Mouse (Mus musculus) forebrain, postnatal 0 days (tissue): ENCODE data around the gene Ipmk. TPM values are rescaled to one million over a fixed set of nuclear protein-coding genes. Genes with fewer than 3 reads are reported as not detected.

Experiments used
- ATAC-seq: fragments of 200-750 bp; cut with Nextera tagmentation; 2 replicates; pipeline ENCODE4 v1.8.0; 2017; ENCODE audit warnings: mild to moderate bottlenecking, moderate library complexity
- DNase-seq: peaks from one replicate; pipeline ENCODE4 v3.0.0-alpha.2; 2015
- H3K27ac ChIP-seq: fragments of 300-500 bp; sonication (generic); 2 replicates; pipeline ENCODE4 v1.5.1; 2014; ENCODE audit warnings: low read depth, mild to moderate bottlenecking, antibody characterized with exemption, low read length, moderate library complexity, mixed read lengths
- H3K27me3 ChIP-seq: fragments of 300-500 bp; sonication (generic); 2 replicates; pipeline ENCODE4 v1.6.1; 2014; ENCODE audit warnings: mild to moderate bottlenecking, low read length, mixed read lengths; ENCODE audit not compliant: insufficient read depth
- H3K36me3 ChIP-seq: fragments of 300-500 bp; sonication (generic); 2 replicates; pipeline ENCODE4 v1.6.1; 2014; ENCODE audit warnings: mild to moderate bottlenecking, moderate library complexity; ENCODE audit not compliant: insufficient read depth
- H3K4me1 ChIP-seq: fragments of 300-500 bp; sonication (generic); 2 replicates; pipeline ENCODE4 v1.6.1; 2014; ENCODE audit warnings: antibody characterized with exemption; ENCODE audit not compliant: insufficient read depth
- H3K4me2 ChIP-seq: fragments of 300-500 bp; sonication (generic); 2 replicates; pipeline ENCODE4 v1.6.1; 2014; ENCODE audit warnings: low read depth, mild to moderate bottlenecking, moderate library complexity
- H3K4me3 ChIP-seq: fragments of 300-500 bp; sonication (generic); 2 replicates; pipeline ENCODE4 v1.5.1; 2014; ENCODE audit warnings: low read depth, low read length, mixed read lengths
- H3K9ac ChIP-seq: fragments of 300-500 bp; sonication (generic); 2 replicates; pipeline ENCODE4 v1.6.1; 2014; ENCODE audit warnings: mild to moderate bottlenecking
- H3K9me3 ChIP-seq: fragments of 300-500 bp; sonication (generic); 2 replicates; pipeline ENCODE4 v1.6.1; 2016; ENCODE audit warnings: low read length
- CTCF ChIP-seq: sonication (generic); IDR thresholded peaks from 2 replicates; pipeline ENCODE4 v1.5.1; 2016; ENCODE audit warnings: antibody characterized with exemption, control low read depth, low read depth
- WGBS: fragments of 180-500 bp; shearing (Covaris S2); extraction: QIAGEN DNeasy Blood & Tissue Kit; methylation state at CpG from one replicate; pipeline ENCODE4 v1.1.7; 2014; 5-methylcytosine and 5-hydroxymethylcytosine counted together
- polyA plus RNA-seq: library from polyadenylated mRNA; unstranded; fragments of >200 nt; fragmentation: Nextera tagmentation; extraction: Ambion mirVana; gene quantifications from 2 replicates; pipeline ENCODE4 v1.2.1, GENCODE M21; 2015
- total RNA-seq: library from RNA; depleted of rRNA; stranded (reverse); fragments of >200 nt; gene quantifications from 2 replicates; pipeline ENCODE4 v1.2.3, GENCODE M21; 2014; rRNA removed

Ipmk gene
- total RNA-seq = 19.3 and 26.1 TPM in 2 replicates
- polyA plus RNA-seq = 10.9 and 12.5 TPM in 2 replicates

DNA sequence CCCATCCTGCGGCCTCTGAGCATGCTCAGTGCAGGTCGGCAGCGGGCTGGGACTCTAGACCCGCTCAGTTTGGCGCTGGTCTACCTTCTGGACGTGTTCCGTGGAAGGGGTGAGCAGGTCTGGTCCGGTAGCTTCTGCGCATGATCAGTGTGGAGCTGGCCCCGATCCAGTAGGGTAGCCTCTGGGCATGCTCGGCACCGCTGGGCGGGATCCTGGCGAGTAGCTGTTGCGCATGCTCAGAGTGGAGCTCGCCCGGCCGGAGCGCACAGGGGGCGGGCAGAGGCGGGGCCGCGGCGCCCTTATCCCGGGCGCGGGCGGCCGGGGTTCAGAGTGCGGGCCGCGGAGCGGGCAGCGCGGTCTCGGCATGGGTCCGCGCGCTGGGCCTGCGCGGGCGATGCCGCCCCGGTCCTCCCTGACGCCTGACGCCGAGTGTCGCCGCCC, at the start of gene Ipmk:
Gene Ipmk (plus strand): TSS at position 255 of the 441 bp plus-strand sequence.
- Histone ChIP-seq H3K9me3 (no peaks in the 10 kb centered on the region), H3K4me3 (peak within 1 kb of the TSS; percentile 83), H3K27ac (peak within 1 kb of the TSS; percentile 79), H3K27me3 (no peaks in the 10 kb centered on the region), H3K9ac (peak within 1 kb of the TSS; percentile 81), H3K4me2 (peak within 1 kb of the TSS; percentile 76), H3K36me3 (0 out of 2 replicates have a peak, but pooled peaks cover 2% of the 10 kb centered on the region), H3K4me1 (peaks cover 20% of the 10 kb centered on the region)
- ATAC-seq (peak; percentile 91), DNase-seq (peak; percentile 97)
- WGBS = 5% methylated on average over 41 of the region's 49 CpGs
- TF ChIP-seq CTCF = no peak

DNA sequence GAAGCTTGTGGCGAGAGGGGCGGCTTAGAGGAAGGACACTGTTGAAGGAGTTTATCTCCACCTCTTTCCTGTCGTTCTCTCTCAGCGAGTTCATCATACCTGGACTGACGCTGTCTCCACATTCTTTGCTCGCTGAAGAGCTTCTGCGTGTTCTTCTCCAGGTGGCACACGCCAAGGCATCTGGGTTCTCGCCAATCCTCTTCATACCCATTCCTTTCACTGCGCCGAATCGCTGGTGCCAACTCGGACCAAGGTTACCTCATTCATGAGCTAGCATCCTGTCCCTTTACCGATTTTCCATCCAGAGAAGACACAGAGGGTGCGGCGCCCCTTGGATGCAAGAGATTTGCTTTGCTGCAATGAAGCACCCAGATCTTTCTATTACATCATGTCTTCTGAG, 47.4 kb upstream of the Ipmk start:
- TF ChIP-seq CTCF = no peak
- H3K4me1 ChIP-seq = no peaks in the 10 kb centered on the region
- no peak for DNase-seq

DNA sequence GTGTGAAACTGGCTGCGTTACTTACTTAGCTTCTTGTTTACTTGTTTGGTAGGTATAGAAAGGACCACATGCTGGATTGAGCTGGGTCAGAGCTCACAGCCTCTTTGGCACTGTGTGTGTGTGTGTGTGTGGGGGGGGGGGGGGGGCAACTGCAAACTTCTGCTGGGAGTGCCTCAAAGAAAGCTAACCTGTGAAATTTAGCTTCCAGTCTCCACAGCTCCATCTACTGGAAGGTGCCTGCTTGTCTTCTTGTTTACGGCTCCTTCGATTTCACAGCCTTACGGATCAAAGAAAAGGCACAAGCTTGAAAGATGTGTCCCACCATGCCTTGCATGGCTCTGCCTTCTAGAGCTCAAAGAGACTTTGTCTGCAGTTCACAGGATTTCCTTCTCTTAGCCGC, 45.1 kb upstream of the Ipmk start:
- H3K4me3 ChIP-seq = no peak overlapping the region
- DNase-seq = no peak

More for the DNA sequence above, 47.4 kb upstream of the Ipmk start:
- no peak overlapping the region for H3K9ac ChIP-seq
- no peak for ATAC-seq
- H3K4me2 ChIP-seq = no peak overlapping the region
- no peaks in the 10 kb centered on the region for H3K36me3 ChIP-seq
- no peaks in the 10 kb centered on the region for H3K9me3 ChIP-seq
- 88% methylated on average over 16 of the region's 16 CpGs for WGBS
- H3K4me3 ChIP-seq = no peak overlapping the region
- H3K27me3 ChIP-seq = no peaks in the 10 kb centered on the region
- no peak overlapping the region for H3K27ac ChIP-seq

DNA sequence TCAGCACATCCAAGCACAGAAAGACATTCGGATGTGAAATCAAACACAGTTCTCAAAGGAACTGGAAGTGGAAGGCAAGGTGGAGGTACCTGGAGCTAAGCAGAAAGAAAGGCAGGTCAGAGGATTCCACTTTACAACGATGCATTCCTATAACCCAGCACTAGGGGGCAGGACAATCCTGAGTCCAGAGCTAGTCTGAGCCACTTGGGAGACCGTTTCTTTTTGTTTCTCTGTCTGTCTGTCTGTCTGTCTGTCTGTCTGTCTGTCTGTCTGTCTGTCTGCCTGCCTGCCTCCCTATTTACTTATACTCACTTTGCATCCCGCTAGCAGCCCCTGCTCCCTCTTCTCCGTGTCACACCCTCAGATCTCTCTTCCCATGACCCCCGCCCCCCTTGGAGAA, 41.4 kb upstream of the Ipmk start:
- no peak for ATAC-seq

More for the DNA sequence above, 45.1 kb upstream of the Ipmk start:
- H3K4me2 ChIP-seq = no peak overlapping the region
- H3K27me3 ChIP-seq = no peaks in the 10 kb centered on the region
- H3K9me3 ChIP-seq = no peaks in the 10 kb centered on the region
- H3K27ac ChIP-seq = no peak overlapping the region
- H3K4me1 ChIP-seq = no peaks in the 10 kb centered on the region
- no peak for ATAC-seq
- no peak overlapping the region for H3K9ac ChIP-seq
- WGBS = 24% methylated on average over 5 of the region's 5 CpGs
- peak; percentile 44 for TF ChIP-seq CTCF
- H3K36me3 ChIP-seq = no peaks in the 10 kb centered on the region

DNA sequence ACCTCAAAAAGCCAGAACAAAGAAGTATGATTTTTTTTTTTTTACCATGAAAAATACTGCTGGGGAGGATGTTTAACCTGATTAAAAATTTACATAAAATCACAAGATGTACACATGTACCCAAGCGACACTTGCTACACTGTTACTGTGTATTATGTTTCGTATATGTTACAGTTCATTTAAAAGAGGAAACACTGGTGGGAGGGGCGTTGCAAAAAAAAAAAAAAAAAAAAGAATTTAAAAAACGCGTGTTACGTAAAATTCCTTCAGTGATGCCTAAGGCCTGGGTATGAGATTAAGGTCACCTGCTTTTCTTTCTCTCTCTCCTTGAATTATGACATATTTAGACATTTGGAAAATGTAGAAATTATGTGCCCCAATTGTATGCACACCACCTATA, 40.8 kb upstream of the Ipmk start:
- no peaks in the 10 kb centered on the region for H3K36me3 ChIP-seq
- H3K4me1 ChIP-seq = no peaks in the 10 kb centered on the region
- ATAC-seq (no peak), DNase-seq (no peak)
- H3K27ac ChIP-seq = no peak overlapping the region
- no peak for TF ChIP-seq CTCF
- no peaks in the 10 kb centered on the region for H3K9me3 ChIP-seq
- WGBS = 74% methylated on average over 6 of the region's 6 CpGs
- H3K4me2 ChIP-seq = no peak overlapping the region
- H3K4me3 ChIP-seq = no peak overlapping the region
- H3K27me3 ChIP-seq = no peaks in the 10 kb centered on the region
- H3K9ac ChIP-seq = no peak overlapping the region

More for the DNA sequence above, 41.4 kb upstream of the Ipmk start:
- H3K27me3 ChIP-seq = no peaks in the 10 kb centered on the region
- no peaks in the 10 kb centered on the region for H3K36me3 ChIP-seq
- no peaks in the 10 kb centered on the region for H3K9me3 ChIP-seq
- no peak overlapping the region for H3K27ac ChIP-seq
- 25% methylated on average over 6 of the region's 6 CpGs for WGBS
- peak; percentile 57 for TF ChIP-seq CTCF
- no peak overlapping the region; the same call in 1 of the 2 replicates for H3K4me2 ChIP-seq
- no peaks in the 10 kb centered on the region for H3K4me1 ChIP-seq
- DNase-seq = peak; percentile 37
- H3K9ac ChIP-seq = no peak overlapping the region
- H3K4me3 ChIP-seq = no peak overlapping the region

DNA sequence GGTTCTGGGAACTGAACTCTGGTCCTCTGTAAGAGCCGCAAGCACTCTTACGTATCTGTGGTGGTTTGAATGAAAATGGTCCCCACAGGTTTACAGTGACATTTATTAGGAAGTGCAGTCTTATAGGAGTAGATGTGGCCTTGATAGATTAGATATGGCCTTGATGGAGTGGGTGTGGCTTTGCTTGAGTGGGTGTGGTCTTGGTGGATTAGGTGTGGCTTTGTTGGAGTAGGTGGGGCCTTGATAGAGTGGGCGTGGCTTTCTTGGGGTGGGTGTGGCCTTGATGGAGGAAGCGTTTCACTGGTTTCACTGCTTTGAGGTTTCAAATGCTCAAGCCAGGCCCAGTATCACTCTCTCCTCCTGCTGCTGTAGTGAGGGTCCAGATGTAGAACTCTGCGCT, 39.4 kb upstream of the Ipmk start:
- 92% methylated on average over 5 of the region's 5 CpGs for WGBS
- no peaks in the 10 kb centered on the region for H3K9me3 ChIP-seq

DNA sequence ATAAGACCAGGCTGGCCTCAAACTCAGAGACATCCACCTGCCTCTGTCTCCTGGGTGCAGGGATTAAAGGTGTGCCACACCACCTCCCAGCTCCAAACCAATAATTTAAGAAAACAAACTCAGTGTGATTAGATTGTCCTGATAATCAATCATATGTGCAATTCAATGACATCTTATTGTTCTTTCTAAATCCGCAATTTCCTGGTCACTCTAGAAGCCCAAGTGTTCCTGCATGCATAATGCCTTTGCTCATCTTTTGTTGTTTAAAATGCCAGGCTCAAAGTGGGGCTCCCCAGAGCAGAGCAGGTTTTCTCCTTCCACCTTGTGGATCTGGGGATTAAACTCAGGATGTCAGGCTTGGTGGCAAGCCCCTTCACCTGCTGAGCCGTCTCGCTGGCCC, 37.3 kb upstream of the Ipmk start:
- TF ChIP-seq CTCF = no peak
- H3K27ac ChIP-seq = no peak overlapping the region
- H3K27me3 ChIP-seq = no peaks in the 10 kb centered on the region

More for the DNA sequence above, 39.4 kb upstream of the Ipmk start:
- H3K4me3 ChIP-seq = no peak overlapping the region
- ATAC-seq = no peak
- no peak overlapping the region for H3K9ac ChIP-seq
- H3K4me1 ChIP-seq = no peaks in the 10 kb centered on the region
- no peak for DNase-seq
- H3K27me3 ChIP-seq = no peaks in the 10 kb centered on the region
- no peaks in the 10 kb centered on the region for H3K36me3 ChIP-seq
- H3K4me2 ChIP-seq = no peak overlapping the region
- no peak overlapping the region for H3K27ac ChIP-seq
- TF ChIP-seq CTCF = no peak

DNA sequence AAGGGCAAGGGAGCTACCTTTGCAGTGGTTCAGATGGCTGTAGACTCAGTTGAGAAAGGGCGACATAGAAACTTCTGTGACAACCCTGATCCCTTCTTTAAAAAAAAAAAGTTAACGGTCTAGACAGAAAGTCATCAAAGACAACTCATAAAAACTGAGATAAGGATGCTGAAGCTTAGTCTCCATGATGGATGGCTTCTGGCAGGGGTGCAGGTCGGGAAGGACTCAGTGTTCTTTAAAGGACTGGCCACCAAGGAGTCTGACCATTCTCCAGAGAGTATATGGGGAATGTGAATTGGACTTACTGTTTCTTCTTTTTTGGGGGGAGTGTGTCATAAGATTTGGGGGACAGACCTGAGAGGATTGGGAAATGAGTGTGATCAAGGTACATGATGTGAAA, 33.0 kb upstream of the Ipmk start:
- TF ChIP-seq CTCF = no peak
- ATAC-seq = no peak
- WGBS = 81% methylated on average over 3 of the region's 3 CpGs

More for the DNA sequence above, 37.3 kb upstream of the Ipmk start:
- no peak overlapping the region for H3K4me3 ChIP-seq
- H3K4me1 ChIP-seq = no peaks in the 10 kb centered on the region
- H3K9me3 ChIP-seq = no peaks in the 10 kb centered on the region
- no peak for DNase-seq
- ATAC-seq = no peak
- H3K9ac ChIP-seq = no peak overlapping the region
- no peak overlapping the region for H3K4me2 ChIP-seq
- WGBS = 57% methylated on average over 3 of the region's 3 CpGs
- H3K36me3 ChIP-seq = no peaks in the 10 kb centered on the region

More for the DNA sequence above, 33.0 kb upstream of the Ipmk start:
- H3K4me1 ChIP-seq = no peaks in the 10 kb centered on the region
- no peak overlapping the region for H3K9ac ChIP-seq
- no peak overlapping the region for H3K27ac ChIP-seq
- no peaks in the 10 kb centered on the region for H3K27me3 ChIP-seq
- H3K4me3 ChIP-seq = no peak overlapping the region
- no peaks in the 10 kb centered on the region for H3K9me3 ChIP-seq
- no peaks in the 10 kb centered on the region for H3K36me3 ChIP-seq
- no peak for DNase-seq
- no peak overlapping the region for H3K4me2 ChIP-seq
